Mouse (Mus musculus) thymus, postnatal 36 days (tissue): Measurements from ENCODE around the gene Haus4.

Experiments
- DNase-seq, 2 experiments: peaks; one replicate each; pipeline ENCODE4 v3.0.0; 2022; ENCODE audit warnings: mixed read lengths in 2 of 2

Haus4 gene

GRCm38 (mm10) chr14:54572790-54573736 is 18.6 kb upstream of the Haus4 start:
- DNase-seq = no peak

GRCm38 (mm10) chr14:54572122-54572521 is 17.7 kb upstream of the Haus4 start:
- DNase-seq = no peak

GRCm38 (mm10) chr14:54569451-54570392 is 15.3 kb upstream of the Haus4 start:
- no peak for DNase-seq

- DNase-seq = peak; percentile 49 to 57
Observed at GRCm38 (mm10) chr14:54568694-54569414, 14.4 kb upstream of the Haus4 start.

GRCm38 (mm10) chr14:54560527-54561242 is 6.3 kb upstream of the Haus4 start:
- no peak for DNase-seq

- no peak for DNase-seq
Observed at GRCm38 (mm10) chr14:54557330-54557729, 2.9 kb upstream of the Haus4 start.

GRCm38 (mm10) chr14:54553454-54553974 is 902 bp downstream of the Haus4 start:
- peak; percentile 16 to 26 for DNase-seq

GRCm38 (mm10) chr14:54544703-54545102 is 9.7 kb downstream of the Haus4 start:
- DNase-seq = no peak

GRCm38 (mm10) chr14:54540771-54541170 is 13.6 kb downstream of the Haus4 start:
- no peak for DNase-seq

- no peak for DNase-seq
Observed at GRCm38 (mm10) chr14:54538580-54538979, 15.8 kb downstream of the Haus4 start.

- peak; percentile 81 to 87 for DNase-seq
Observed at GRCm38 (mm10) chr14:54528446-54529111, 25.8 kb downstream of the Haus4 start.

- DNase-seq = peak in 1 of 2 experiments; percentile 19
Observed at GRCm38 (mm10) chr14:54528007-54528393, 26.4 kb downstream of the Haus4 start.

- DNase-seq = peak; percentile 26 to 27
Observed at GRCm38 (mm10) chr14:54527227-54528006, 27.0 kb downstream of the Haus4 start.

- DNase-seq = no peak
Observed at GRCm38 (mm10) chr14:54523600-54523999, 30.8 kb downstream of the Haus4 start.

- DNase-seq = no peak
Observed at GRCm38 (mm10) chr14:54516710-54517310, 37.6 kb downstream of the Haus4 start.

- DNase-seq = no peak
Observed at GRCm38 (mm10) chr14:54509774-54510173, 44.6 kb downstream of the Haus4 start.

- DNase-seq = no peak
Observed at GRCm38 (mm10) chr14:54503092-54503491, 51.3 kb downstream of the Haus4 start.

GRCm38 (mm10) chr14:54501365-54501764 is 53.1 kb downstream of the Haus4 start:
- DNase-seq = no peak

GRCm38 (mm10) chr14:54499330-54499729 is 55.1 kb downstream of the Haus4 start:
- peak; percentile 39 to 66 for DNase-seq

- no peak for DNase-seq
Observed at GRCm38 (mm10) chr14:54496706-54497105, 57.7 kb downstream of the Haus4 start.
